Mouse (Mus musculus) macrophage (primary cell): ENCODE measurements around the gene Arhgef7. TPM values are rescaled to one million over a fixed set of nuclear protein-coding genes. Genes with fewer than 3 reads are reported as not detected.

ENCODE experiments used
- H3K27ac ChIP-seq: fragments of 350-480 bp; formaldehyde crosslinking; 2 replicates; pipeline ENCODE4 v1.9.0; 2021
- H3K36me3 ChIP-seq: fragments of 350-480 bp; formaldehyde crosslinking; 2 replicates; pipeline ENCODE4 v1.9.0; 2021; ENCODE audit errors: inconsistent target
- H3K4me3 ChIP-seq: fragments of 350-480 bp; formaldehyde crosslinking; 2 replicates; pipeline ENCODE4 v1.9.0; 2021; ENCODE audit errors: inconsistent target
- H3K79me2 ChIP-seq: fragments of 350-480 bp; formaldehyde crosslinking; 2 replicates; pipeline ENCODE4 v1.9.0; 2021; ENCODE audit errors: inconsistent target
- WGBS: methylation state at CpG from one replicate; pipeline ENCODE4 v1.1.7; 2026; ENCODE audit warnings: inconsistent platforms; ENCODE audit not compliant: missing documents; 5-methylcytosine and 5-hydroxymethylcytosine counted together
- polyA plus RNA-seq: library from polyadenylated mRNA; stranded (reverse); fragments of 250-400 nt; gene quantifications from 3 replicates; pipeline ENCODE4 v1.2.4, GENCODE M21; 2018; ENCODE audit warnings: inconsistent platforms

Arhgef7 gene
- polyA plus RNA-seq, 1 experiment from 2014 or later: 50.2 TPM

DNA sequence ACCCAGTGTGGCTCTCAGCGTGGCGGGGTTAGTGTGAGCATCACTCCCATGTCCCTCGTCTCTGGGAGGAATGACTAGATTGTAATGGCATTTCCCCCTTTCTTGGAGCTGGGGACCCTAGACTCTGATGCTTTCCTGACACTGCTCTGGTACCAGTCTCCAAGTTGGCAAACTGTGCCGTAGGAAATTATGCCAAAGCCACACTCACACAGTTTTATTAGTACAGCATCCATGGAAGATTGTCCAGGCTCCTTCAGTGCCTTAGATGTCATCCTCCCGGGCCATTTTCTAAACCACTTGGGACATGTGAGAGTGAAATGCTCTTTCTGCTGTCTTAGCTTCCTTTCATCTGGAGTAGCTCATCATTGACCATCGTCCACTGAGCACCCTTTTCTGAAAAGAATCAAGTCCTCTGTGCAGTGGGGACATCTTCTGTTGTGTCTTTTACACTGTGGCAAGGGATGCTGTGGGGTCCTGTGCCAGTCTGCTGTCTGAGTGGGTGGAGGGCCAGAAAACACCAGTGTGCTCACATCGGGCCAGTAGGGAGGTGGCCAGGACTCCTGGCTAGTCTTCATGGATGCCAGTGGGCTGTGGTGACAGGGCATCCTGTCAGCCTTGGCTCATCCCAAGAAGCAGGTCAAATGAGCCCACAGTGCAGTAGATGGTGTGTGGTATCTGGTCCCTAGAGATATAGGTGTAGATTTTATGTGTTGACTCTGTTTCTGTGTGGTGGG lies 56.5 kb downstream of the Arhgef7 start:
- 94% methylated on average over 7 of the region's 7 CpGs for WGBS
- Histone ChIP-seq H3K4me3 (no peak overlapping the region), H3K36me3 (peaks cover 27% of the 10 kb centered on the region)

DNA sequence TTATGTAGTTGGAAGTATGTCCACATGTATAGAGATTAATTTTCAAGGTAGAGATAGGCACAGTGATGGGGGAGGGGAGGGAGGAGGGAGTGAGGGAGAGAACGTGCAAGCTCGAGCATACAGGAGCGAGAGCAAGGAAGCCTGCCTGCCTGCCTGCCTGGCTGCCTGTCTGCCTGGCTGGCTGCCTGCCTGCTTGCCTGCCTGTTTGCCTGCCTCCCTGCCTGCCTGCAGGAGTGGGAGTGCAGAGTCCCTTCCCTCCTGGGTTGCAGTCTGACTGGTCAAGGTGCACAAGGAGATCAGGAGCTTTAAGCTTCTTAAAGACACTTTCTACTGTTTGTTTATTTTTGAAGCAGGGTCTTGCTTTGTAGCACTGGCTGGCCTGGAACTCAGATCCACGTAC lies 57.6 kb downstream of the Arhgef7 start:
- no peak overlapping the region for H3K4me3 ChIP-seq
- H3K79me2 ChIP-seq: peaks cover 98% of the 10 kb centered on the region
- no peak overlapping the region for H3K27ac ChIP-seq
- H3K36me3 ChIP-seq: peaks cover 33% of the 10 kb centered on the region
- 91% methylated on average over 4 of the region's 4 CpGs for WGBS

More for the DNA sequence above, 56.5 kb downstream of the Arhgef7 start:
- Histone ChIP-seq H3K79me2 (peaks cover 98% of the 10 kb centered on the region), H3K27ac (no peak overlapping the region)

- Histone ChIP-seq H3K27ac (no peak overlapping the region), H3K36me3 (peaks cover 37% of the 10 kb centered on the region), H3K79me2 (peaks cover 98% of the 10 kb centered on the region), H3K4me3 (no peak overlapping the region)
- 91% methylated on average over 9 of the region's 9 CpGs for WGBS
These were observed 58.1 kb downstream of the Arhgef7 start for GRCm38 (mm10) chr8:11785539-11786046.

DNA sequence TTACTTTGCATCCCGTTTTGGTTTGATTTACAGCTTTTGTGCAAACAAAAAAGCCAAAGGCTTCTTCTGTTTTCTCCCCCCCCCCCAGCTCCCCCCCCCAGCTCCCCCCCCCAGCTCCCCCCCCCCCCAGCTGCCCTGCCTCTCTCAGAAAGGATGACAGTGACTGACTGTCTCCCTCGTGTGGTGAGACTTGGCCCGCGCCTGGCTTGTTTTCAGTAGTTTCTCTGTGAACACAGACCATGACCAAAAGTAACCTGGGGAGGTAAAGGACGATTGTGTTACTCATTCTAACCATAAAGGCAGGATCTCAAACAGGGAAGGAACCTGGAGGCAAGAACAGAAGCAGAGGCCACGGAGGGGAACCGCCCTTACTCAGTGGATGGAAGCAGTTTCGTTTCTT lies 60.7 kb downstream of the Arhgef7 start:
- H3K27ac ChIP-seq: no peak overlapping the region
- H3K79me2 ChIP-seq: peaks cover 99% of the 10 kb centered on the region
- WGBS: 55% methylated on average over 7 of the region's 8 CpGs
- no peak overlapping the region for H3K4me3 ChIP-seq
- peaks cover 49% of the 10 kb centered on the region for H3K36me3 ChIP-seq

- Histone ChIP-seq H3K36me3 (peaks cover 45% of the 10 kb centered on the region), H3K79me2 (peaks cover 93% of the 10 kb centered on the region), H3K27ac (no peak overlapping the region), H3K4me3 (no peak overlapping the region)
- WGBS: 89% methylated on average over 5 of the region's 5 CpGs
These were observed 61.6 kb downstream of the Arhgef7 start for GRCm38 (mm10) chr8:11789168-11789567.

DNA sequence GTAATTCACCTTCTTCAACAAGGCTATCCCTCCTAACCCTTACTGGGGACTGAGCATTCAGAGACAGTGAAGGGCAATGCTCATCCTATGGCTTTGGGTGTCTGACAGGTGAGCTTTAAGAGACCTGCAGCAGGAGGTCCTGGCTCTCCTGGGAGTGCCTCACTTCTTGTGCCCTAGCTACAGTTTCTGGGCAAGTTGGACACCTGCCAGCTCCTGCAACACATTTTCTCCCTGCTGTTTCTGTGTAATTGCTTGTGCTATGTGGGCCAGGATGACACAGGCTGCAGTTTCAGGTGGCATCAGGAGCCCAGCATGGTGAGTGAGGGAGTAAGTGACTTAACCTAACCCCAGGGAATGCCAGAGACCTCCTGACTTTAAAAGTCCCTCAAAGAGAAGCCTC lies 67.4 kb downstream of the Arhgef7 start:
- no peak overlapping the region for H3K4me3 ChIP-seq
- peaks cover 90% of the 10 kb centered on the region for H3K79me2 ChIP-seq
- peaks cover 68% of the 10 kb centered on the region for H3K36me3 ChIP-seq
- H3K27ac ChIP-seq: no peak overlapping the region

- WGBS: 94% methylated on average over 8 of the region's 8 CpGs
- H3K79me2 ChIP-seq: peaks cover 80% of the 10 kb centered on the region
- H3K4me3 ChIP-seq: no peak overlapping the region
- peaks cover 68% of the 10 kb centered on the region for H3K36me3 ChIP-seq
- no peak overlapping the region for H3K27ac ChIP-seq
These were observed 69.6 kb downstream of the Arhgef7 start for GRCm38 (mm10) chr8:11797128-11797527.

- WGBS: 94% methylated on average over 14 of the region's 14 CpGs
- peaks cover 79% of the 10 kb centered on the region for H3K79me2 ChIP-seq
- no peak overlapping the region for H3K27ac ChIP-seq
- no peak overlapping the region for H3K4me3 ChIP-seq
- H3K36me3 ChIP-seq: peaks cover 68% of the 10 kb centered on the region
These were observed 70.4 kb downstream of the Arhgef7 start for GRCm38 (mm10) chr8:11797729-11798479.

DNA sequence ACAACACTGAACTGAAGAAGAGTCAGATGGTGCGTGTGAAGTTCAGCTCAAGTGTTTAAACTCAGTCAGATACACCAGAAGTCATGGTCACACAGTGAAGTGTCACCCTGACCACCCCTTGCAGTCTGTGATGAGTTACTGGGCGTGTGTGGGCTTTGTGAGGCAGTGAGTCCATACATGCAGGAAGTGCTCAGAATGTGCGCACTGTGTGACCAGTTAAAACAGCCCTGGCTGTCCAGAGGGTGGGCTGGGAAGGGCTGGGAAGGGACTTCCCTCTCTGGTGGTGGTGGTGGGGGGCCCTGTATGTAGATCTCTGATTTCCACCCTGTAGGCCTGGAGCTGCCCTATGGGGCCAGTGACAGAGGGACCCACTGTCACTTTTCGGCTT lies 71.0 kb downstream of the Arhgef7 start:
- Histone ChIP-seq H3K4me3 (no peak overlapping the region), H3K79me2 (peaks cover 79% of the 10 kb centered on the region), H3K36me3 (peaks cover 69% of the 10 kb centered on the region), H3K27ac (no peak overlapping the region)
- WGBS: 94% methylated on average over 4 of the region's 4 CpGs

- Histone ChIP-seq H3K36me3 (peaks cover 73% of the 10 kb centered on the region), H3K4me3 (no peak overlapping the region), H3K79me2 (peaks cover 78% of the 10 kb centered on the region), H3K27ac (no peak overlapping the region)
- 95% methylated on average over 3 of the region's 3 CpGs for WGBS
These were observed 71.6 kb downstream of the Arhgef7 start for GRCm38 (mm10) chr8:11799098-11799497.

DNA sequence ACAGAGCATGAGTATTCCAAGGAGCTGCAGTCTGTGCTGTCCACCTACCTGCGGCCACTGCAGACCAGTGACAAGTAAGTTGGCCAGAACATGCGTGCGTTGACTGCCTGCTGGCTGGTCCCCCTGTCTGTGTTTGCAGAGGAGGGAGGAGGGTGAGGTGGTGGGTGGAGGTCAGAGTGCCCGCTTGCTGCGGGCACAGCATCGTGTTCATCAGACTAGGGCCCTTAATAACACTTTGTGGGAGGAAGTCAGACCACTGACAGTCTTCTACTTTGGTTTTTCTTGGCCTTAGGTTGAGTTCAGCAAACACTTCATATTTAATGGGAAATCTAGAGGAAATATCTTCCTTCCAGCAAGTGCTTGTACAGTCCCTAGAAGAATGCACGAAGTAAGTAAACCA lies 73.0 kb downstream of the Arhgef7 start:
- 89% methylated on average over 7 of the region's 7 CpGs for WGBS
- Histone ChIP-seq H3K36me3 (peaks cover 79% of the 10 kb centered on the region), H3K4me3 (no peak overlapping the region), H3K27ac (no peak overlapping the region), H3K79me2 (peaks cover 69% of the 10 kb centered on the region)

DNA sequence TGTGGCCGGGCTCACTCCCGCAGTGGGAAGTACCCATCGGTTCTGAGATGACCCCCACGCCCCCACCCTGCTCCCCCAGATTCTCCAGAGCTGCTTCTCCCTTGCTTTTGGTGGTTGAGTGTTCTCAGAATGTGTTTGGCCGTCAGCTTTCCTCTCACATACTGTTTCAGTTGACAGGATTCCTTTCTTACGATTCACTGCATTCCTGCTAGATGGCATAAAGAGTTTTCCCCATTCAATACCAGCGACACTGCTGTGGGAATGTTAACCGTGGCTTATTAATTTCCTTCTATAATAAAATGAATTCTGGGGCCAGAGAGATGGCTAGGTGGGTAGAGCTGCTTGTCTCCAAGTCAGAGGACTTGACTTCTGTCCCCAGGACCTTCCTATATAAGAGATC lies 74.0 kb downstream of the Arhgef7 start:
- no peak overlapping the region for H3K4me3 ChIP-seq
- 92% methylated on average over 8 of the region's 8 CpGs for WGBS
- no peak overlapping the region for H3K27ac ChIP-seq
- peaks cover 78% of the 10 kb centered on the region for H3K36me3 ChIP-seq
- peaks cover 58% of the 10 kb centered on the region for H3K79me2 ChIP-seq

GRCm38 (mm10) chr8:11804914-11805313 lies 77.4 kb downstream of the Arhgef7 start:
- peaks cover 25% of the 10 kb centered on the region; the same call in 1 of the 2 replicates for H3K79me2 ChIP-seq
- 91% methylated on average over 4 of the region's 4 CpGs for WGBS
- H3K36me3 ChIP-seq: peaks cover 88% of the 10 kb centered on the region
- no peak overlapping the region for H3K4me3 ChIP-seq
- H3K27ac ChIP-seq: no peak overlapping the region

- H3K79me2 ChIP-seq: peaks cover 15% of the 10 kb centered on the region; the same call in 1 of the 2 replicates
- no peak overlapping the region for H3K27ac ChIP-seq
- no peak overlapping the region for H3K4me3 ChIP-seq
- H3K36me3 ChIP-seq: peaks cover 91% of the 10 kb centered on the region
- 87% methylated on average over 6 of the region's 6 CpGs for WGBS
These were observed 78.7 kb downstream of the Arhgef7 start for GRCm38 (mm10) chr8:11806252-11806651.

DNA sequence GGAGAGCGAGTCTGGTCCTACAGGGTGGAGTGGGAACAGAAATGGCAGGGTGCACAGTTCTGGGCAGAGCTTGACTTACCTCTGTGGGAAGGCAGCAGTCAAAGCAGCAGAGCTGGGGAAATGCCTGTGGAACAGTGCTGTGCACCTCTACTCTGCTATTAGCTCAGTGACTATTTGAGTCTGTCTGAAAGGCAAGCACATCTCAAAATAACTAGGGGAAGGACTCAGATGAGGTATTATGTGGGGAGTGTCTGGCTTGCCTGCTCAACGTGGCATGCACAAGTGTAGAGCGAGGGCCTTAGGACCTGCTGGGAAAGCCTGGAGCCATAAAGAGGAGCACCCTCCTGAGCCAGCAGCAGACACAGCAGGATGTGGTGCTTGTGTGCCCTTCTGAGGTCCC lies 79.8 kb downstream of the Arhgef7 start:
- Histone ChIP-seq H3K79me2 (peaks cover 11% of the 10 kb centered on the region; the same call in 1 of the 2 replicates), H3K27ac (no peak overlapping the region), H3K36me3 (peaks cover 92% of the 10 kb centered on the region), H3K4me3 (no peak overlapping the region)
- WGBS: 95% methylated on average over 3 of the region's 3 CpGs
